Mouse (Mus musculus): ENCODE measurements around the gene Antxr2.

GRCm38 (mm10) chr5:97966101-97966500 lies 64.7 kb downstream of the Antxr2 start:
- TF ChIP-seq CTCF (IDR thresholded peaks at IDR 0.05; ENCODE audit: low read depth) (no peak), EP300 (IDR thresholded peaks at IDR 0.05; ENCODE audit: low read depth) (no peak)
